Mouse (Mus musculus) kidney, adult 8-10 months (tissue): Measurements from ENCODE around the gene Flt3.

ENCODE experiments used
- DNase-seq, 2 experiments: peaks; one replicate each; pipeline ENCODE4 v3.0.0; 2022

Flt3 gene

DNA sequence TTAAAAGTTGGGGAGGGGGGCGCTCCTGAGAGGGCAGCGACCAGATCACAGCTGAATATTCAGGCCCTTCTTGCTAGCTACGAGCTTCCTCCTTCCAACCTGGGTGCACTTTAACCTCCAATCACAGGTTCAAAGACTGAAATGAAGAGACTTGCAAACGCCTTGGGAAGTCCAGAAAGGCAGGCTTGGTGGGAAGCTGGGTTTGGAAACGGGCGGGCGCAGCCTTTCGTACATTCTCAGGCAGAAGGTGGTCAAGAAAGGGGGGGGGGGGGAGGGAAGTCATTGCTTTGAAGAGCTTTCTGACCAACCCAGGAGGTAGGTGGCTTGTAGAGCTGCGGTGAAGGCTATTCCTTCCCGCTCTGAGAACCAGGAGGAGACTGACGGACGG lies 92.9 kb downstream of the Flt3 start:
- no peak for DNase-seq

DNA sequence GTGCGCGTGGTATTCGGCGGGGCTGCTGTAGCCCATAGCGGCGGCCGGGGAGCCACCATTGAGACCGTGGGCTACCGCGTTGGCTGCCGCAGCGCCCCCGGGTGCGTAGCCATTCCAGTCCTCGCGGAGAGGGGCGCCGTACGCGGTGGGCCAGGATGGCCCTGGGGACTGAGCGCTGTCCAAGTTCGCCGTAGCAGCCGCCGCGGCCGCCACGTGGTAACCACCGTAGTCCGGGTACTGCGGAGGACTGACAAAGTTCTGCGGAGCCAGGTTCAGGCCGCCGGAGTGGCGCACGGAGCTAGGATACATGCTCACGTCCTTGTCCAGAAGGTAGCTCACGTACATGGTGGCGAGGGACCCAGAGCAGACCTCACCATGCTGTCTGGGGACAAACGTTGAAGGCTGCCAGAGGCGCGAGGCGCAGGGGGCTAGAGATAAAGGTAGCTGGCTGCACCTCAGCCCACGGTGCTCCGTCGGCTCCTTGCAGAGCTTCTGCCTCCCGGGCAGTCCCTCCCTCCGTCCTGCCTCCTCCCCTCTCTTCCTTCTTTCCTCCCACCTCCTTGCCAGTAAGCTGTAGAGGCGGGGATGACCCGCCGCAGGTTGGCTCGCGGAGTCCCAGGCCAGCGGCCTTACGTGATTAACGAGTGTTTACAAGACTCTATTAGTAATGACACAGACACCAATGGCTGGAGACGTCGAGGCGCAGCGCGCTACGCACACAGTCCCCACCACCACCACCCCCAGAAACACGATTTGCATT lies 93.5 kb downstream of the Flt3 start, which contains the start of gene Cdx2:
Gene Cdx2 (minus strand): TSS at position 633 of the 760 bp plus-strand sequence.
- no peak for DNase-seq

DNA sequence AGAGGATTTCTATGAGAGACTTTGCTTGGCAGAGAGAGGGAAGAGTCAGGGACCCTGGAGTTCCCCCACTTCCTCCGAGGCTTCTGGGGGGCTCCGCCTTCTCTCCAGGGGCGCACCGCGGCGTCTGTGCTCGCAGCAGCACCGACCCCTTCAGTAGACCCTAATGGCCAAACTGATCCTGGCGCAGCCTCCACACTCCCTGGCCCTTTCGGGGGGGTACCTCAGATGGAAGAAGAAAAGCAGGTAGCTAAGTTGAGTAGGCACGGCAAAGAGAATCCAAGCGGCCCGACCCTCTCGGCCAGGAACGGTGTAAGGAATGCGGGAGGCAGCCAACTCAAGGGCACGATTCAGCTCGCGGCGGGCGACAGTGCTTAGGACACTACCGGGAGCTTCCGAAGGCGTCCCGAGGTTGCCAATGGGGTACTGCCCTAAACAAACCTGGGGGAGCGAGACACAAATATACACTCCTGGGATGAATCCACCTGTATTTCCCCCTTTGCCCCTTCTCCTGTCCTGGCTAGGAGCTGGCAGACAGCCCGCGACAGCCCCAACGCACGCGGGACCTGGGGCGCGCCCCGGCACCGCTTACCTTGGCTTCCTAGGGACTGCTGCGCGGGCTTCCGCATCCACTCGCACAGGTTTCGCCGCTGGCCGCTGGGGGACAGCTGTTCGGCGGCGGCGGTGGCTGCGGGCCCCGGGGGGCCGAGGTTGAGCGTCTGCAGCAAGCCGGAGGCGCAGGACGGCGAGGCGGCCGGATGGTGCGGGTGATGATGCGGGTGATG lies 94.2 kb downstream of the Flt3 start:
- DNase-seq = no peak

DNA sequence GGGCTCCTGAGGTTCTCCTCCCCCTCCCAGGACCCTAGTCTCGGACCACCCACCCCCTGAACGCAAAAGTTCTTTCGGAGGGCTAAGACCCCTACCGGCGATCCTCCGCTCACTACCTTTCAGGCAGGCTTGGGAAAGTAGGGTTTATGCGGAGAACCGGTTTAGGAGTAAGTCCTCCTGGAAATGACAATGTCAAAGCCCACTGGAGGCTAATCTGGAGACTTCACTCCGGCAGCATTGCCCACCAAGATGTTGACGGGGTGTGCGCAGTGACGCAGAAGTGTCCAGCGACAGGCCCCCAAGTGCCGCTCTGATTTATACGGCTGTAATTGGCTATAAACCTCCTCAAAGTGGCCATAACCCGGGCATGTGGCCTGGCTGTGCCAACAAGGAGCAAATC lies 95.1 kb downstream of the Flt3 start:
- no peak for DNase-seq

DNA sequence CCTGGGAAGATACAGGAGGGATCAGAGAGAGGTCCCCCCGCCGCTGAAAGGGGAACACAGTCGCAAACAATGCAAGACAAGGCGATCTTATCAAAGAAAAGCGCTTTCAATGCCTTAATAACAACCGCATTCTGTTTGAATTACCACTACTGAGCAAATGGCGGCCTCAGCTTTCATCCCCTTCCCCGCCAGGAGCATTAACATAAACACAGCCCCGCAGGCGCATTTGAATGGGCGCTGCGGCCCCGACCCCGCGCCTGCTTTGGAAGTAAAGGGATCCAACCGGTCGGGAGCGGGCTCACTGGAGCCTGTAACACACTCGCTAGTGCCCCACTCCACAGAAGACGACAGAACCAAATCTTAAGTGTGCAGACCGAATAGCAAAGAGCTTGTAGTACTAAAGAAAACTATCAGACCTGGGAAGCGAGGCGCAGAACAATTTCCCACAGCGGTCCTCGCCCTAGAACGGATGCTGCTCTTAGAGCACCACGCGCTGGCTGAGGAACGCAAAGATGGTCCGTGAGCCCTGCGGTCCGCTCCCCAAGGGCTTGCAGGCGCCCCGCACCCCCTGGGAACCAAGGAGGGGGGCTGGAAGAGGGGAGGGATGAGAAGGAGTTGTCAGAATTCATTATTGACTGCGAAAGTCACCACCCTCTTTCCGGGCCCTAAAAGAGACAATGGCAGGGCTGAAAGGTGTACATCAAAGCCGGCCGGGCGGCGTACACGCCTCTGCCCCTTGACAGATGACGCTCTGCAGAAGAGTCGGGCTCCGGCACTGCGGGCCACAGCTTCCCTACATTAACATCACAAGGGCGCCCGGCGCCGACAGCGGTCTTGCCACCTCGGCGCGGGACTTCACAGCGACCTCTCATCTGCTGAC lies 95.8 kb downstream of the Flt3 start:
- DNase-seq = no peak

DNA sequence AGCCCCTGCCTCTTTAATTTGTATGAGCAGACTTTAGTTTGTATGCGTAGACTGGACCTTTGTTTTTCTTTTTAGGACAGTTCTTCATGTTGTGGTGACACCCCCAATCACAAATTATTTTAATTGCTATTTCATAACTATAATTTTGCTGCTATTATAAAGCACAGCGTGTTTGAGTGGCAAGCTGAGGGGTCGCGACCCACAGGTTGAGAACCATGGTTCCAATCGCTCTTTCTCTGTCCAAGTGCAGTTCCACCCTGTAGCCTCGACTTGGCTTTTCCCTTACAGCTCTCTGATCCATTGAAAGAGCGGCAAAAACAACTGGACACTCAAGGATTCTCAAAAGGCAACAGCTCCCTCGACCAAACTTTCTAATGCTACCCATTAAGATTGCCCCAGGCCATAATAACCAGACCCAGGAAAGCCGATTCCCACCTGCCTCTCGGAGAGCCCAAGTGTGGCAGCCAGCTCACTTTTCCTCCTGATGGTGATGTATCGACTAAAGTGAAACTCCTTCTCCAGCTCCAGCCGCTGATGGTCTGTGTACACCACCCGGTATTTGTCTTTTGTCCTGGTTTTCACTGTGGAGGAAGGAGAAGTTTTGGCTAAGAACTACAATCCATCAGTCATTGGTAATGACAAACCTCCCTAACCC lies 97.4 kb downstream of the Flt3 start:
- DNase-seq = no peak

DNA sequence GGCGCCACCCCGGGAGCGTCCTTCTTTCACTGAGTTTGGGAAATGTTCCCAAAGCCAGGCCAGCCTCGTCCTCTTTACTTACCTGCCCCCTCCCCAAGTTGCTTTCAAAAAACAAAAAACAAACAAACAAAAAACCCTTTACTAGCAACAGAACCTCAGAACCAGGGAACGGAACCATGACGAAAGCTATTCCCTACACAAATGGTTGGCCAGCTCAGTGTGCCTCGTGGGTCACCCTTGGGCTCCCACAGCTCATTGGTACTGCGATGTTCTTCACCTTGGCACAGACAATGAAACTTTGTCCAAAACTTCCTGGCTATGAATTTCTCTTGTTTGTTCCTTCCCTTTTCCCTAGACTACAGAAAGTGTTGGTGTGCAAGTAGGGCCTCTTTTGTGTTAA lies 98.1 kb downstream of the Flt3 start:
- no peak for DNase-seq

DNA sequence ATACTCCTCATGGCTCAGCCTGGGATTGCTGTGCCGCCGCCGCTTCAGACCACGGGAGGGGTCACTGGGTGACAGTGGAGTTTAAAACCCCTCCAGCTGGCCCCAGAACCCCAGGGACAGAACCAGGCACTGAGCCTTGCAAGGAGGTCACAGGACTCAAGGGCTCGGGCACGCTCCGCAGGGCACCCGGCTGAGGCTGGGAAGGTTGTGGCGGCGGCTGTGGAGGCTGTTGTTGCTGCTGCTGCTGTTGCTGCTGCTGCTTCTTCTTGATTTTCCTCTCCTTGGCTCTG lies 98.6 kb downstream of the Flt3 start:
- no peak for DNase-seq

DNA sequence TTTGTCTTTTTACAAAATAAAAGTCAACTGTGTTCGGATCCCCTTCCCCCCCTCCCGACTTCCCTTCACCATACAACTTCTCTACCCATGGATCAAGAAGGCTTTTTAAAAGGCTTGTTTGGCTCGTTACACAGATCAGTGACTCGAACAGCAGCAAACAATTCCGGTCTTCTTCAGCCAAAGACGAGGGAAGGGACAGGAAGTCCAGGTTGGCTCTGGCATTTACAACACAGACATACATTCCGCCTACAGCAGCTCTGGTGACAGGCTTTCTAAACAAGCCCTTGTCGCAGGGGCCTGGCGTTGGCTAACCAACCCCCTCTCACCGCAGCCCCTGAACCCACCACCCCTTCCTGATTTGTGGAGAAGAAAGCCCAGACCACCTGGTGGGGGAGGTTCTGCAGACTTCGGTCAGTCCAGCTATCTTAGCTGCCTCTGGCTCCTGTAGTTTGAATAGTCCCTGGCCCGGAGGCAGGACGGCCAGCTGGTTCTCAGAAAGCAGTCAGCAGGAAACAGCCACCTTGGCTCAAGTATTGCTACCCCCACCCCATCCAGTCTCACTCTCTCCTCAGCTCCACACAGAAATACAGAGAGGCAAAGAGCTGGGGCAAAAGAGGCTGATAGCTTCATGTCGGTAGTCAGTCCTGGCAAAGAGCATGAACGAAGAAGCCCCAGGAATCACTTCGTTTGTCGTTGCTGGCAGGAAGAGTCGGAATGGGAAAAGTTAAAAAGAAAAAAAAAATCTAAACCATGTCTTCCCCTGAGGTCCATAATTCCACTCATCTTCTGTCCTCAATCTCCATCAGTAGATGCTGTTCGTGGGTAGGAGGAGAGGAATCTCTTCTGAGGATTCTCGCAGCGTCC lies 99.1 kb downstream of the Flt3 start:
- DNase-seq = no peak

DNA sequence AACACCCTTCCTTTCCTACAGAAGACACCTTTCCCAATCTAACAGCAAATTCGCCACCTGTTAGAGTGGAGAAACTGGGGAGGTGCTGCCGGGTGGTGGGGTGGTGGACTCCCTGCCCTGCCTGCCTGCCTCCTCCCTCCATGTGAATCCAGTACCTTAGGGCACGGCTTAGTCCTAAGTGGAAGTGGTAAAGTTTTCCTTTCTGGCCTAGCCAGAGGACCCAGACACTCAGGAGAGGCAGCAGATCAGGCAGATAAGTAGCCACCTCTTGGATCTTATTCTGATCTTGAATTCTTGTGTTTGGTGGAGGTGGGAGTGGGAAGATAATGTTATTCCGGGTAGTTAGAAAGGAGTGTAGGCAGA lies 100.3 kb downstream of the Flt3 start:
- DNase-seq = no peak

DNA sequence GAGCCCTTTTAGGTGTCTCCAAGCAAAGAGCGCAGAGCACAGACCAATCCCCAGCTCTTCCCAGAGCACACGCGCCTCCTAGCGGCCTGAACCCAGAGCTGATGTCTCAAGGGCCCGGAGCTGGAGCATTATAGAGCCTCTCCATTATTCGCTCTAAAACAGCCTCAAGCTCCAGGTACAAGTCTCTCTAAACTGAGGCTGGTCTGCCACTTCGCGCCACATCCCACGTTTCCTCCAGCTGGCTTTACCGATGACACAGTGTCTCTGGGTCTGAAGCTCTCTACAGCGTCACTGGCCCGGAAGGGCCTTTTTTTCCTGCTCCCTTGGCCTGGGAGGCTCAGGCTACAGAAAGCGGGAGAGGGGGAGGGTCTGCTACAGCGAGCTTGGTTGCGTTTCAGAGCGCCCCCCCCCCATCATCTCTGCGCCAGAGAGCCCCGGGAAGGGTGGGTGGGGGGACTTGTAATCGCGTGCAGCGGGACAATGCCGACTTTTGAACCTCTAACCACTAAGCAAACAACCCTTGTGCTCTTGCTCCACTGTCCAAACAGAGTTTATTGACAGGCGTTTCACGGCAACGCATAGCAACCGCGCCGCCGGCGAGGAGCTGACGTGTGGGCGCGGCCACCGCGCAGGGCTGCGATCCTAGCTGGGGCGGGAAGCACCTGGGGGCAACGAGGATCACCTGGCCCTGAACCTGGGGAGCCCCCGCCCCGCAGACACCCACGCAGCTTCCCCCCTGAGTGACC lies 100.9 kb downstream of the Flt3 start:
- peak in 1 of 2 experiments; percentile 34 for DNase-seq

DNA sequence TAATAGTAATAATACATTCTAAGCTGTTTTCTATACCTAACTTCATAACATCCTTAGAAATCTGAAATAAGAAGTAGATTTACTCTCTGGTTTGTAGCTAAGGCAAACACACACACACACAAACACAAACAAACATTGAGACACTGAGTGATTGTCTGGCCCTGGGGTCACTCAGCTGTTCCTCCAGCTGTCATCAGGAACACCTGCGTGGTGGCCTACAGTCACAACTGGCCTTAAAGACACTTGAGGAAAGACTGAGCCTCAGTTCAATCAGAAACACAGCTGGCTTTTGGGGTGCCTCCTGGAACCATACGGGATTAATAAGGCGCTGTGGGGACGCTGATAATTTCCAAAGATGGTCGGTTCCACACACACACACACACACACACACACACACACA lies 103.0 kb downstream of the Flt3 start:
- DNase-seq = no peak

DNA sequence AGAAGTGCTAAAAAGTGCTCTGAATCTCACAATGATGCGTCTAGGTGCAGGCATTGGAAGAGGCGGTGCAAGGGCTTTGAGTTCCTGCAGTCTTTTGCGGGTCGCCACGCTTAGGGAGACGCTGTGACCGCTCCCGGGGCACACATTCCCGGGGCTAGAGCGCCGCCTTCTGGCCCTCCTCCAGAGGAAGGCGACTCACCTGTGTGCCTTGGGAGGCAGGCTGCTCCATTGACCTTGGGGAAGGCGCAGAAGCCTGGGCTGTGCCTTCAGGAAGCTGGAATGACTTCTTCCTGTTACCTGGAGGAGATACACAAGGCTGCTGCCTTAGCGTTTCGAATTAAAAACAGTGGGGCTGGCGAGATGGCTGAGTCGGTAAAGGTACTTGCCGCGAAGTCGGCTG lies 106.2 kb downstream of the Flt3 start:
- peak in 1 of 2 experiments; percentile 22 for DNase-seq

DNA sequence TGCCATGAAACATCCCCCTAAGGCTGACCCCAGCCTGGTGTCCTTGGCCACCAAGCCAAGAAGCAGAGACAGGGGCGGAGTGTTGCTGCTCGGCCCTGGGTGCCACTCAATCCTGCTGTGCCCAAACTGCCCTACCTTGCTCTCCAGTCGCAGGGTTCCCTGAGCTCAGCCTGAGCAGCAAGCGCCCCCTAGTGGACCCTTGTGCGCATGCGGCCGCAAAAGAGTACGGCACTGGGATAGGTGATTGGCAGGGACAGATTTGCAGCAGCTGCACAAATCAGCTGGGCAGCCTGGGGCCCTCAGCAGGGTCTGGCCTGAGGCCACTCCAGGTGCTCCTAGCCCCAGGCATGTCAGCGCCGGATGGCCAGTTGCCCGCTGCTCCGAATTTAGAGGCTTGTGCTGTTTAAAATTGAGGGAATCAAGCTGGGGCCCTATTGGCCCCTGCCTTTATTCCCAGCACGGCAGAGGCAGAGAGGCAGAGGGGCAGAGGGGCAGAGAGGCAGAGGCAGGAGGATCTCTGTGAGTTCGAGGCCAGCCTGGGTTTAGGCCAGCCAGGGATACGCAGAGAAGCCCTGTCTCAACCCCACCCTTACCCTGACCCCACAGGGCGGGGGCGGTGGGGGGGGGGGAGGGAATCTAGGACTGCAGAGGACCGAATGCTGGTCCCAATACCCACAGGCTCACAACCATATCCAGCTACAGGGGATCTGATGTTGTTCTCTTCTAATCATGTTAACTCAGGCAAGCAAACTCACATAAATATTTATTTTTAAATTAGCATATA lies 107.0 kb downstream of the Flt3 start:
- peak; percentile 30 to 62 for DNase-seq

DNA sequence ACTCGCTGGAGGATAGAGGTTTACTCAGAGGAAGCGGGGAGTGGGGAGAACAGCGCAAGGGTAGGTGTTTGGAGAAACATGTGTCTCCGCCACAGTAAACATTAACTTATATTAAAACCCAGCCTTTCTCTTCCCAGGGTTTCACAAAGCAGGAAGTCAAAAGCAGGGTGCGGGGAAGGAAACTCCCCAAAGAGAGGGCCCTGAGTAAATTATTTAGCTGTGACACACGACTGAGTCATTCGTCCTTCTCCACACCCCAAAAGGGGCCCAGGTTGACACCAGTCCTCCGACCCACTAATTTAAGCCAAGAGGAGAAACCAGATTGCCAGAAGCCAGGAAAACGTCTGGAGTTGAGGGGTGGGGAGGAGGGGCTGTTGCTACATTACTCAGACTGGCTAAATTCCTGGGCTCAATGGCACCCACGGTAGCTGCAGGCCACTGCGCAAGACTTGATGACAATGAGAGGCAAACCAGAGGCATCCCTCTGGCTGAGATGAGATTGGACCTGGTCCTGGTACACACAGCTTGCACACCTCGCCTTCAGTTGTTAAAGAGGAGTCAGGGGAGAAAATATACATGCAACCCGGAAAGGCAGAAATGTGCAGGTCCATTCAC lies 107.7 kb downstream of the Flt3 start:
- DNase-seq = no peak

DNA sequence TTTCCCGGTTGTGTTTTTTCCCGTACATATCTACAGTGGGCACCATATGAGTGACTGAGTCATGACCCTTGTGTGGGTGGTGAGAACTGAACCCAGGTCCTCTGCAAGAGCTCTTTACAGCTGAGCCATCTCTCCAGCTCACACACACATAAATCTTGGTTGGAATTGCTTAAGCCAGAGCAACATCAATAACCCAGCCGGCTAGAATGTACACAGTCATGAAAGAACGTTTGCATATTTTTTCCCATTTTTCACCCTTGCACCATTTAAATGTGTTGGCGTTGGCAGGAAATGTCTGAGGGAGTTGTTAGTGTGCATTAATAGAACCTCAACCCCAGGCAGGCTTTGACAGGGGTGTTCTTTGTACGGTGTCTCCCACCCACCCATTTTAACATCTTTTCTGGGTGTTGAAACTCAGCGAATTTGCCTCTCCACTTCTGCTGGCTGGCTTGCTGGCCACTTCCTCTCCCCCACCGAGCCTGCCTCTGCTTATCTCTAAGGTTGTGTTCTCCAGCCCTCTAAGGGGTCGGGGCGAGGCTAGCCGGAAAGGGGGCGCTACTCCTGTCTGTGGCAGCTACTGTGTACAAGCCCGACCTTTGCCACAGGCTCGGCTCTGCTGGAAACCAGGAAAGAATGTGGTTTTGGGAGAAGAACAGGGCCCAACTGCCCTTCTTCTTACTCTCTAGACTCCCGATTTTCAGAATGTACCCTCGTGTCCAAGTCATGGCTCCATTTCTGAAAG lies 108.4 kb downstream of the Flt3 start:
- DNase-seq = no peak

DNA sequence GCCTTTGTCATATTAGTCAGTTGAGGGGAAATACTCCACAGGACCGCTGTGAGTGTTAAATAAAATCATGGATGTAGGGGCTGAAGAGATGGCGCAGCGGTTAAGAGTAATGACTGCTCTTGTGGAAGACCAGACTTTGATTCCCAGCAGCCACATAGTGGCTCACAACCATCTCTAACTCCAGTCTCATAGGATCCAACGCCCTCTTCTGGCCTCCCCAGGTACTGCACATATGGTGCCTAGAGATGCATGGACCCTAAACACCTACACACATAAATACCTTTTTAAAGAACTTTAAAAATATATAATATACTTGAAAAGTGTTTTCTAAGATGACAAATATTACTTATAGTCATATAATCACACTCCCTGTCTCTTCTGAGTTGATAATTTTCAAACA lies 115.9 kb downstream of the Flt3 start:
- no peak for DNase-seq
